Mouse (Mus musculus) limb, embryonic 14.5 days (tissue): ENCODE measurements around the gene Kctd14. TPM values are rescaled to one million over a fixed set of nuclear protein-coding genes. Genes with fewer than 3 reads are reported as not detected.

Source experiments
- ATAC-seq: fragments of 200-750 bp; cut with Nextera tagmentation; 2 replicates; pipeline ENCODE4 v1.8.0; 2017; ENCODE audit warnings: low read depth, moderate number of reproducible peaks, moderate TSS enrichment; ENCODE audit not compliant: low FRiP score
- DNase-seq: peaks from one replicate; pipeline ENCODE4 v3.0.0-alpha.2; 2015; ENCODE audit warnings: low spot score
- H3K27ac ChIP-seq: fragments of 300-500 bp; sonication (generic); replicated peaks from 2 replicates; pipeline ENCODE4 v1.5.1; 2014; ENCODE audit warnings: low read depth, mild to moderate bottlenecking, low read length, moderate library complexity, mixed read lengths
- H3K27me3 ChIP-seq: fragments of 300-500 bp; sonication (generic); 2 replicates; pipeline ENCODE4 v1.6.1; 2014; ENCODE audit warnings: low read length, mixed read lengths; ENCODE audit not compliant: control insufficient read depth, insufficient read depth
- H3K36me3 ChIP-seq: fragments of 300-500 bp; sonication (generic); 2 replicates; pipeline ENCODE4 v1.6.1; 2014; ENCODE audit warnings: mild to moderate bottlenecking, low read length, moderate library complexity, mixed read lengths; ENCODE audit not compliant: control insufficient read depth, insufficient read depth
- H3K4me1 ChIP-seq: fragments of 300-500 bp; sonication (generic); 2 replicates; pipeline ENCODE4 v1.6.1; 2014; ENCODE audit warnings: antibody characterized with exemption, low read length, mixed read lengths; ENCODE audit not compliant: control insufficient read depth, insufficient read depth
- H3K4me2 ChIP-seq: fragments of 300-500 bp; sonication (generic); replicated peaks from 2 replicates; pipeline ENCODE4 v1.6.1; 2014; ENCODE audit warnings: low read depth, mild to moderate bottlenecking, low read length, moderate library complexity; ENCODE audit not compliant: severe bottlenecking
- H3K4me3 ChIP-seq: fragments of 300-500 bp; sonication (generic); replicated peaks from 2 replicates; pipeline ENCODE4 v1.5.1; 2014; ENCODE audit warnings: low read length
- H3K9ac ChIP-seq: fragments of 300-500 bp; sonication (generic); 2 replicates; pipeline ENCODE4 v1.6.1; 2014; ENCODE audit warnings: mild to moderate bottlenecking, low read depth, low read length, moderate library complexity; ENCODE audit not compliant: severe bottlenecking
- H3K9me3 ChIP-seq: fragments of 300-500 bp; sonication (generic); 2 replicates; pipeline ENCODE4 v1.6.1; 2016; ENCODE audit warnings: low read length; ENCODE audit not compliant: control insufficient read depth
- POLR2A ChIP-seq: fragments of 200-500 bp; IDR thresholded peaks from 2 replicates; pipeline ENCODE4 v1.8.0; 2012; ENCODE audit warnings: inconsistent platforms, mild to moderate bottlenecking, moderate library complexity, borderline replicate concordance; ENCODE audit not compliant: insufficient read depth, insufficient read length; ENCODE audit errors: extremely low read depth
- WGBS: fragments of 180-500 bp; shearing (Covaris S2); extraction: QIAGEN DNeasy Blood & Tissue Kit; methylation state at CpG from one replicate; pipeline ENCODE4 v1.1.7; 2014; 5-methylcytosine and 5-hydroxymethylcytosine counted together
- polyA plus RNA-seq, 2 experiments: library from polyadenylated mRNA; depleted of rRNA in 1 of 2; stranded (reverse) in 1 of 2; unstranded in 1 of 2; fragments of >200 nt; fragmentation: Nextera tagmentation in 1 of 2; extraction: Ambion mirVana in 1 of 2; gene quantifications; 2 replicates each; pipeline versions ENCODE4 v1.2.1 to v1.2.3; 2012 to 2014

Kctd14 gene
- polyA plus RNA-seq, 2 experiments = 3.2 TPM

- no peak for DNase-seq
- TF ChIP-seq POLR2A = no peak
- ATAC-seq = no peak
- Histone ChIP-seq H3K27ac (no peak overlapping the region), H3K4me2 (no peak overlapping the region), H3K9ac (no peak overlapping the region), H3K27me3 (no peaks in the 10 kb centered on the region), H3K9me3 (no peaks in the 10 kb centered on the region), H3K36me3 (peaks cover 14% of the 10 kb centered on the region), H3K4me3 (no peak overlapping the region), H3K4me1 (peaks cover 8% of the 10 kb centered on the region; the same call in 1 of the 2 replicates)
- 38% methylated on average over 9 of the region's 9 CpGs for WGBS
Measured at GRCm38 (mm10) chr7:97414915-97415687, 36.0 kb upstream of the Kctd14 start.

DNA sequence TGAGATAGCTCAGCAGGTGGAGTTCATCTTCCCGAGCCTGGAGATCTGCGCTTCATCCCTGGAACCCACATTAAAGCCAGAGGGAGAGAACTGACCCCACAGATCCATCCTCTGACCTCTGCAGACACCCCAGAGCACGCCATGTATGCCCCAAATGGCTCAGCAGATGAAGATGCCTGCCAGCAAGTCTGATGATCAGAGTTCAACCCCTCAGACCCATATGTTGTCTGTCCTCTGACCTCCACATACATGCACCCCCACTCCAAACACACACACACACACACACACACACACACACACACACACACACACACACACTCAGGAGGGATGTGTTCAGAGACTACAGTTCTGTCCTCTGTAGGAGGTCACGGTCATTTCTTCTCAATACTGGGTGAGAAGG, 34.6 kb upstream of the Kctd14 start:
- DNase-seq (no peak), ATAC-seq (no peak)
- Histone ChIP-seq H3K36me3 (peaks cover 4% of the 10 kb centered on the region; the same call in 1 of the 2 replicates), H3K27ac (no peak overlapping the region), H3K9me3 (no peaks in the 10 kb centered on the region), H3K4me1 (peaks cover 8% of the 10 kb centered on the region; the same call in 1 of the 2 replicates), H3K27me3 (no peaks in the 10 kb centered on the region), H3K4me2 (no peak overlapping the region), H3K9ac (no peak overlapping the region), H3K4me3 (no peak overlapping the region)
- WGBS = 90% methylated on average over 4 of the region's 4 CpGs
- no peak for TF ChIP-seq POLR2A

GRCm38 (mm10) chr7:97416906-97417777, 34.0 kb upstream of the Kctd14 start, which contains the start of gene Thrsp:
TSS of gene Thrsp (minus strand) at chr7:97417730.
- H3K9me3 ChIP-seq = no peaks in the 10 kb centered on the region

DNA sequence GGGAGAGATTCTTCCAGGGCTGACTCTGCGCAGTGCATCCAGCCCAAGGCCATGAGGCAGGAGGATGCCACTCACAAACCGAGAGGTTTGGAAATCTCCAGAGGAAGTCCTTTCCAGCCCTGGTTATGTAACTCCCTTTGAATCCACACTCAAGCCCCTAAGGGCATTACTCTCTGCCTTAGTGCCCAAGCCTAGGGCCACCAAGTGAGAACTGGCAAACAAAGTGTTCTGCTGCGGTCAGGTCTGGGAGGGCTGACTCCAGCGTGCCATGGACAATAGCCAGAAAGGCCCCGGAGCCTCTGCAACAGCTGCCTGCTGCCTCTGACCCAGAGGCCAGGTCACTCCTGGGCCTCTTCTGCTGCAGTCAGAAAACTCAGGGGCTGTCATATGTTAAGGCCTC, 32.4 kb upstream of the Kctd14 start:
- Histone ChIP-seq H3K4me1 (peaks cover 8% of the 10 kb centered on the region; the same call in 1 of the 2 replicates), H3K9me3 (no peaks in the 10 kb centered on the region), H3K27me3 (no peaks in the 10 kb centered on the region), H3K27ac (no peak overlapping the region), H3K4me3 (no peak overlapping the region), H3K9ac (no peak overlapping the region), H3K36me3 (no peaks in the 10 kb centered on the region), H3K4me2 (no peak overlapping the region)
- TF ChIP-seq POLR2A = no peak
- WGBS = 83% methylated on average over 5 of the region's 5 CpGs
- ATAC-seq = no peak
- DNase-seq = no peak

More at GRCm38 (mm10) chr7:97416906-97417777, 34.0 kb upstream of the Kctd14 start, which contains the start of gene Thrsp:
- Histone ChIP-seq H3K4me1 (peaks cover 8% of the 10 kb centered on the region; the same call in 1 of the 2 replicates), H3K27me3 (no peaks in the 10 kb centered on the region), H3K9ac (no peak within 1 kb of the TSS), H3K4me2 (no peak within 1 kb of the TSS), H3K27ac (no peak within 1 kb of the TSS), H3K4me3 (no peak within 1 kb of the TSS), H3K36me3 (no peaks in the 10 kb centered on the region)
- WGBS = 80% methylated on average over 25 of the region's 25 CpGs
- no peak for TF ChIP-seq POLR2A
- ATAC-seq (no peak), DNase-seq (no peak)

DNA sequence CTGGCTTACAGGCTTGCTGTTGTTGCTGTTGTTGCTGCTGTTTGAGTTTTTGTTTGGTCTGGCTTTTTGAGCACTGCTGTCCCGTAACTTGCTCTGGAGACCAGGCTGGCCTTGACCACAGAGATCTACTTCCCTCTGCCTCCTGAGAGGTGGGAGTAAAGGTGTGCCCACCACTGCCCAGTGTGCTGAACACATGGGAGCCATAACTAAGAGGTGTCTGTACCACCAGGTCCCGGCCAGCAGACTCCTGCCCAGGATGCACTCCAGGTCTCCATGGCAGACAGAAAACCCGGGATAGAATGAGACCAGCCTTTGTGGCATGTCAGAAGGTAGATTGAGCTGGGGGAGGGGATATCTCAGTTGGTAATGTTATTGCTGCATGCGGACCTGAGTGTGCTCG, 32.0 kb upstream of the Kctd14 start:
- Histone ChIP-seq H3K36me3 (no peaks in the 10 kb centered on the region), H3K4me1 (peaks cover 8% of the 10 kb centered on the region; the same call in 1 of the 2 replicates), H3K27ac (no peak overlapping the region), H3K9me3 (no peaks in the 10 kb centered on the region), H3K4me2 (no peak overlapping the region), H3K9ac (0 out of 2 replicates have a peak overlapping the region, but pooled peaks have one; percentile 4), H3K4me3 (no peak overlapping the region), H3K27me3 (no peaks in the 10 kb centered on the region)
- ATAC-seq (no peak), DNase-seq (no peak)
- 74% methylated on average over 5 of the region's 5 CpGs for WGBS
- no peak for TF ChIP-seq POLR2A
